In genomic region chr3:57735511-57736370, GRCm38 (mm10) we compare ENCODE assay signal across 8 mouse cellular contexts. TPM values are rescaled to one million over a fixed set of nuclear protein-coding genes. Genes with fewer than 3 reads are reported as not detected.
DNase-seq lines count a peak whose midpoint lies in the region; ATAC-seq and TF ChIP-seq lines count a peak whose summit lies in the region.

Rnf13 (plus strand) TSS chr3:57736062.

- WGBS in forebrain, embryonic 11.5 days = under 1% methylated on average over 59 of the region's 59 CpGs
- under 1% methylated on average over 59 of the region's 59 CpGs for WGBS in heart, embryonic 16.5 days
- under 1% methylated on average over 59 of the region's 59 CpGs for WGBS in liver, embryonic 15.5 days (ENCODE audit: insufficient replicate concordance)
- under 1% methylated on average over 59 of the region's 59 CpGs for WGBS in neural tube, embryonic 12.5 days

- no peaks in the 10 kb centered on the region for H3K36me3 ChIP-seq in CH12.LX (replicated peaks in 1 of 2; ENCODE audit: control insufficient read depth in 1 of 2, insufficient read depth in 1 of 2, low read length in 1 of 2)
- H3K36me3 ChIP-seq in forebrain, embryonic 11.5 days (ENCODE audit: control insufficient read depth, insufficient read depth, low read length) = no peaks in the 10 kb centered on the region
- no peaks in the 10 kb centered on the region for H3K36me3 ChIP-seq in heart, embryonic 16.5 days (ENCODE audit: control insufficient read depth, insufficient read depth)
- no peaks in the 10 kb centered on the region for H3K36me3 ChIP-seq in liver, embryonic 15.5 days (replicated peaks)
- no peaks in the 10 kb centered on the region for H3K36me3 ChIP-seq in neural tube, embryonic 12.5 days

- peak within 1 kb of the TSS; percentile 76 to 86 (median 78) for H3K4me3 ChIP-seq in CH12.LX (replicated peaks in 1 of 3; ENCODE audit: low read depth in 2 of 3, low read length in 2 of 3, poor library complexity in 1 of 3)
- H3K4me3 ChIP-seq in forebrain, embryonic 11.5 days (ENCODE audit: low read depth, low read length) = peak within 1 kb of the TSS; percentile 74
- peak within 1 kb of the TSS; percentile 91 for H3K4me3 ChIP-seq in heart, embryonic 16.5 days (ENCODE audit: low read length)
- H3K4me3 ChIP-seq in liver, embryonic 15.5 days (replicated peaks) = peak within 1 kb of the TSS; percentile 79
- H3K4me3 ChIP-seq in neural tube, embryonic 12.5 days = peak within 1 kb of the TSS; percentile 80

- peaks cover 2 to 30% of the 10 kb centered on the region in 2 experiments; a peak in 3 of 4 replicates for H3K4me1 ChIP-seq in CH12.LX (ENCODE audit: control insufficient read depth in 1 of 2, insufficient read depth in 2 of 2)
- peaks cover 3% of the 10 kb centered on the region; the same call in 1 of the 2 replicates for H3K4me1 ChIP-seq in forebrain, embryonic 11.5 days (replicated peaks; ENCODE audit: control insufficient read depth, insufficient read depth, low read length)
- peaks cover 15% of the 10 kb centered on the region for H3K4me1 ChIP-seq in heart, embryonic 16.5 days (ENCODE audit: control insufficient read depth, insufficient read depth, low read length)
- peaks cover 19% of the 10 kb centered on the region for H3K4me1 ChIP-seq in liver, embryonic 15.5 days (replicated peaks)
- H3K4me1 ChIP-seq in neural tube, embryonic 12.5 days = peaks cover 6% of the 10 kb centered on the region

- in situ Hi-C loops in CH12.LX (cut with MboI; ENCODE audit: low pct_ligation_motif_present, low pct_unique_long_range_greater_than_20kb, low sequenced_read_pairs) = loop anchor here (10.0 kb wide), 1 partner anchor 71 kb away; no protein-coding TSS in a partner anchor

- dilution Hi-C loops in CH12.LX (cut with MboI; ENCODE audit: extremely low pct_ligation_motif_present, extremely low pct_unique_long_range_greater_than_20kb, low sequenced_read_pairs) = no loop called here

- peak; percentile 95 for DNase-seq in CH12.LX (ENCODE audit: extremely low read depth)
- peak; percentile 81 for DNase-seq in c-Kit-positive CD71-positive TER-119-negative erythroid progenitor cells, embryonic 14.5 days (ENCODE audit: low read depth)
- DNase-seq in forebrain, embryonic 11.5 days (ENCODE audit: low spot score) = peak; percentile 96
- peak; percentile 97 to 98 for DNase-seq in kidney, postnatal 36 days
- peak; percentile 95 for DNase-seq in telencephalon, adult 2 months (ENCODE audit: low read depth, low spot score)

- peaks cover 3% of the 10 kb centered on the region; the same call in 1 of the 2 replicates for H3K79me2 ChIP-seq in CH12.LX (replicated peaks; ENCODE audit: control insufficient read depth, extremely low read depth, insufficient read depth, poor library complexity, severe bottlenecking)

- no peak for TF ChIP-seq RAD21 in CH12.LX (IDR thresholded peaks at IDR 0.05; ENCODE audit: low read depth, low read length)

- no peak for TF ChIP-seq CTCF in CH12.LX (conservative IDR thresholded peaks at IDR 0.05 in 1 of 2, IDR thresholded peaks at IDR 0.05 in 1 of 2; ENCODE audit: low read depth in 2 of 2, low read length in 2 of 2)

- no peak for TF ChIP-seq EP300 in CH12.LX (IDR thresholded peaks at IDR 0.05; ENCODE audit: low read length)

- peak; percentile 86 for TF ChIP-seq POLR2A in CH12.LX (IDR thresholded peaks at IDR 0.05; ENCODE audit: low read depth, low read length)

- H3K4me2 ChIP-seq in CH12.LX (ENCODE audit: insufficient read depth, low read depth, poor library complexity, severe bottlenecking) = peak within 1 kb of the TSS; percentile 74
- H3K4me2 ChIP-seq in forebrain, embryonic 11.5 days (ENCODE audit: low read depth, low read length, severe bottlenecking) = peak within 1 kb of the TSS; percentile 78
- peak within 1 kb of the TSS; percentile 89 for H3K4me2 ChIP-seq in heart, embryonic 16.5 days (ENCODE audit: low read depth, low read length)
- peak within 1 kb of the TSS; percentile 83 for H3K4me2 ChIP-seq in liver, embryonic 15.5 days
- peak within 1 kb of the TSS; percentile 76 for H3K4me2 ChIP-seq in neural tube, embryonic 12.5 days (replicated peaks)

- peak within 1 kb of the TSS; percentile 84 for H3K9ac ChIP-seq in CH12.LX (ENCODE audit: insufficient read depth, low read depth)
- peak within 1 kb of the TSS; percentile 77 for H3K9ac ChIP-seq in forebrain, embryonic 11.5 days (ENCODE audit: low read length)
- H3K9ac ChIP-seq in heart, embryonic 16.5 days (ENCODE audit: low read length) = peak within 1 kb of the TSS; percentile 91
- H3K9ac ChIP-seq in liver, embryonic 15.5 days = peak within 1 kb of the TSS; percentile 69
- H3K9ac ChIP-seq in neural tube, embryonic 12.5 days = peak within 1 kb of the TSS; percentile 77

- H3K27ac ChIP-seq in CH12.LX (ENCODE audit: insufficient read depth, low read depth) = peak within 1 kb of the TSS; percentile 92
- H3K27ac ChIP-seq in forebrain, embryonic 11.5 days (ENCODE audit: low read depth, low read length) = peak within 1 kb of the TSS; percentile 87
- peak within 1 kb of the TSS; percentile 98 for H3K27ac ChIP-seq in heart, embryonic 16.5 days (ENCODE audit: low read length)
- H3K27ac ChIP-seq in liver, embryonic 15.5 days (replicated peaks) = peak within 1 kb of the TSS; percentile 88
- peak within 1 kb of the TSS; percentile 72 for H3K27ac ChIP-seq in neural tube, embryonic 12.5 days

- H3K9me3 ChIP-seq in CH12.LX (replicated peaks; ENCODE audit: low read length) = no peaks in the 10 kb centered on the region
- no peaks in the 10 kb centered on the region for H3K9me3 ChIP-seq in forebrain, embryonic 11.5 days (ENCODE audit: control insufficient read depth, low read length)
- H3K9me3 ChIP-seq in heart, embryonic 16.5 days (replicated peaks; ENCODE audit: control insufficient read depth, low read length) = no peaks in the 10 kb centered on the region
- no peaks in the 10 kb centered on the region for H3K9me3 ChIP-seq in liver, embryonic 15.5 days (replicated peaks)
- H3K9me3 ChIP-seq in neural tube, embryonic 12.5 days = no peaks in the 10 kb centered on the region

- peak; percentile 100 for ATAC-seq in forebrain, embryonic 11.5 days (replicated peaks; ENCODE audit: low FRiP score)
- peak; percentile 98 for ATAC-seq in heart, embryonic 16.5 days (replicated peaks; ENCODE audit: extremely low read depth, insufficient read depth, low FRiP score)
- peak; percentile 96 for ATAC-seq in liver, embryonic 15.5 days (ENCODE audit: insufficient read depth)
- peak; percentile 100 for ATAC-seq in neural tube, embryonic 12.5 days (ENCODE audit: low FRiP score, low read depth)

- H3K27me3 ChIP-seq in CH12.LX (replicated peaks) = no peaks in the 10 kb centered on the region
- H3K27me3 ChIP-seq in forebrain, embryonic 11.5 days (ENCODE audit: control insufficient read depth, insufficient read depth, low read length) = no peaks in the 10 kb centered on the region
- H3K27me3 ChIP-seq in heart, embryonic 16.5 days (ENCODE audit: control insufficient read depth, insufficient read depth, low read length) = no peaks in the 10 kb centered on the region
- H3K27me3 ChIP-seq in liver, embryonic 15.5 days = no peaks in the 10 kb centered on the region
- no peaks in the 10 kb centered on the region for H3K27me3 ChIP-seq in neural tube, embryonic 12.5 days (replicated peaks)

TF ChIP-seq in CH12.LX, 34 proteins besides CTCF, POLR2A, EP300 and RAD21 (continues in another document):
- no peak for TF ChIP-seq RCOR1 (conservative IDR thresholded peaks at IDR 0.05; ENCODE audit: low read depth, low read length)
- TF ChIP-seq POLR2AphosphoS2 (IDR thresholded peaks at IDR 0.05; ENCODE audit: low read depth, low read length) = no peak
- TF ChIP-seq MXI1 (IDR thresholded peaks at IDR 0.05; ENCODE audit: low read depth, low read length) = peak; percentile 64; the same call in 1 of the 2 replicates
- no peak for TF ChIP-seq ZC3H11A (IDR thresholded peaks at IDR 0.05; ENCODE audit: low read depth, low read length)
- no peak for TF ChIP-seq PAX5 (IDR thresholded peaks at IDR 0.05; ENCODE audit: low read length)
- TF ChIP-seq USF1 (IDR thresholded peaks at IDR 0.05; ENCODE audit: low read depth, low read length) = no peak
- TF ChIP-seq SIN3A (IDR thresholded peaks at IDR 0.05; ENCODE audit: low read length) = peak; percentile 70
- TF ChIP-seq ELF1 (IDR thresholded peaks at IDR 0.05; ENCODE audit: low read depth, low read length) = peak; percentile 79
- TF ChIP-seq NRF1 (IDR thresholded peaks at IDR 0.05; ENCODE audit: low read depth, low read length) = 0 out of 2 replicates have a peak, but pooled peaks have one; percentile 29
- TF ChIP-seq MAZ (IDR thresholded peaks at IDR 0.05; ENCODE audit: low read depth, low read length) = no peak; the same call in 1 of the 2 replicates
- peak; percentile 43; the same call in 1 of the 2 replicates for TF ChIP-seq IRF4 (IDR thresholded peaks at IDR 0.05; ENCODE audit: low read depth, low read length)
- TF ChIP-seq SMC3 (IDR thresholded peaks at IDR 0.05; ENCODE audit: low read depth, low read length) = no peak; the same call in 1 of the 2 replicates
- no peak for TF ChIP-seq USF2 (conservative IDR thresholded peaks at IDR 0.05; ENCODE audit: low read depth, low read length)
- TF ChIP-seq TCF12 (IDR thresholded peaks at IDR 0.05; ENCODE audit: low read depth, low read length) = no peak
- peak; percentile 72 for TF ChIP-seq HCFC1 (IDR thresholded peaks at IDR 0.05; ENCODE audit: low read depth, low read length)
- TF ChIP-seq ZKSCAN1 (IDR thresholded peaks at IDR 0.05; ENCODE audit: borderline replicate concordance, low read depth, low read length) = no peak
- peak; percentile 79 for TF ChIP-seq TBP (conservative IDR thresholded peaks at IDR 0.05; ENCODE audit: low read depth, low read length)
- TF ChIP-seq ZNF384 (IDR thresholded peaks at IDR 0.05; ENCODE audit: low read depth, low read length) = no peak
- TF ChIP-seq JUND (conservative IDR thresholded peaks at IDR 0.05; ENCODE audit: low read depth, low read length) = no peak
- 0 out of 2 replicates have a peak, but pooled peaks have one; percentile 73 for TF ChIP-seq ZMIZ1 (IDR thresholded peaks at IDR 0.05; ENCODE audit: low read depth, low read length)
- no peak for TF ChIP-seq ETS1 (conservative IDR thresholded peaks at IDR 0.05; ENCODE audit: low read depth, low read length)
- no peak for TF ChIP-seq KAT2A (IDR thresholded peaks at IDR 0.05; ENCODE audit: insufficient replicate concordance, low read length)
- no peak for TF ChIP-seq GABPA (IDR thresholded peaks at IDR 0.05; ENCODE audit: insufficient replicate concordance, low read depth, low read length)

RNA-seq across cellular contexts. Expression of gene Rnf13, which starts in this region (rescaled TPM):
- 12.3 and 16.2 TPM in 2 replicates for total RNA-seq in CH12.LX (2012; rRNA removed)
- 41.1 and 45.2 TPM in 2 replicates for total RNA-seq in CH12.LX (2014; rRNA removed)
- 17.1 and 23.3 TPM in 2 replicates for polyA plus RNA-seq in CH12.LX (2012; ENCODE audit: insufficient read length, low read depth)
- 49.2 and 52.6 TPM in 2 replicates for polyA plus RNA-seq in forebrain, embryonic 11.5 days (2014; fragmentation: Nextera tagmentation; extraction: Ambion mirVana)
- 71.8 and 83.3 TPM in 2 replicates for polyA plus RNA-seq in heart, embryonic 16.5 days (2015; fragmentation: Nextera tagmentation; extraction: Ambion mirVana)
- polyA plus RNA-seq in liver, embryonic 15.5 days (2015; fragmentation: Nextera tagmentation; extraction: Ambion mirVana) = 37.0 and 39.8 TPM in 2 replicates
- 55.0 and 57.6 TPM in 2 replicates for polyA plus RNA-seq in neural tube, embryonic 12.5 days (2016; fragmentation: Nextera tagmentation; extraction: Ambion mirVana)

Comparison
In these comparisons a context has a peak if more than half of its experiments do, and no peak if none do; other contexts are left out.
1. Peak in every context shown above with its lines: DNase-seq, ATAC-seq, H3K4me3 ChIP-seq and H3K27ac ChIP-seq.